Mouse (Mus musculus) adrenal gland, adult 8-10 months (tissue): ENCODE data around the gene Slc8a2. TPM values are rescaled to one million over a fixed set of nuclear protein-coding genes. Genes with fewer than 3 reads are reported as not detected.

ENCODE experiments used
- DNase-seq: peaks from one replicate; pipeline ENCODE4 v3.0.0; 2022
- total RNA-seq, 4 experiments: library from RNA; stranded (reverse); gene quantifications; 2 replicates each; pipeline ENCODE4 v1.2.4; 2022

Slc8a2 gene
- total RNA-seq, 4 experiments from 2014 or later = 2.8 to 5.5 (median 4.1) TPM

DNA sequence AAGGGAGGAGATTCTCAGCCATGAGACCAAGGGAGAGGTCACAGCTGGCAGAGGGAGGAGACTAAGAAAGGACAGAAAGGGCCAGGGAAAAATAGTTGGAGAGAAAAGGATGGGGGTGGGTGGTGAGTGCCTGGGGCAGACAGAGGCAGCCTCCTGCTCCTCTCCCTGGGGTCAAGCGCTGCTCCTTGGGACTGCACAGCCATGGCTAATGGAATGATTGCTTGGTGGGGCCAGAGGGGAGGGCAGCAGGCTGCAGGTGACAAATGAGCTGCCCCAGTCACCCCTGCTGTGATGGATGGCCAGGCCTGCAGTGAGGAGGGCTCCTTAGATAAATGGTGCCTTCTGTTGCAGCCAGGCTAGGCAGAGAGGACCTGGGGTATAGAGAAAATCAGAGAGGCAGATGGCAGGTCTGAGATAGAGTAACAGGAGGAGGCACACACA, 42.5 kb downstream of the Slc8a2 start:
- DNase-seq = no peak

DNA sequence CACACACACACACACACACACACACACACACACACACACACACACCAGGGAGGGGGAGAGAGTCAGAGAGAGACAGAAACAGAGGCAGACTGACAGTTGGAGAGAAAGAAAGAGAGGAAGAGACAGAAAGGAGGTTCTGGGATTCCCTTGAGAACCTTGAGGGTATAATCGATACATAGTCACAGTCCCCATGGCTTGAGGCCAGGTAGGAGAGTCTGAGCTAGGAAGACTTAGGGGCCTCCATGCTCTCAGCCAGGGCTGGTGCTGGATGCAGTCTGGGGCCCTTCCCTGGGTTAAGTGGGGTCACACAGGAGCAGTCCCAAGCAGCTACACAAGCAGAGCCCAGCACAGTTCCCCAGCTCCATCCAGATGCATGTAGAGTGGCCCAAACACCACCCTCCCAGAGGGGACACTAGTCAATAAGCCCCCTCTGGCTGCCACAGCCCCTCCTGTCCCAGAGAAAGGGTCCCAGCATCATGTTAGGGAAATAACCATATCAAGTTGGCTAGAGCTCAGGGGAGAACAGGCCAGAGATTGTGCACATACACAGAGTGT, 43.0 kb downstream of the Slc8a2 start:
- DNase-seq = no peak

- DNase-seq = no peak
Measured at GRCm38 (mm10) chr7:16173146-16173545, 43.5 kb downstream of the Slc8a2 start.

GRCm38 (mm10) chr7:16174597-16175541, 45.2 kb downstream of the Slc8a2 start, which contains the start of gene Meis3:
Gene Meis3, plus strand, starts transcription at chr7:16175090.
- peak; percentile 25 for DNase-seq

DNA sequence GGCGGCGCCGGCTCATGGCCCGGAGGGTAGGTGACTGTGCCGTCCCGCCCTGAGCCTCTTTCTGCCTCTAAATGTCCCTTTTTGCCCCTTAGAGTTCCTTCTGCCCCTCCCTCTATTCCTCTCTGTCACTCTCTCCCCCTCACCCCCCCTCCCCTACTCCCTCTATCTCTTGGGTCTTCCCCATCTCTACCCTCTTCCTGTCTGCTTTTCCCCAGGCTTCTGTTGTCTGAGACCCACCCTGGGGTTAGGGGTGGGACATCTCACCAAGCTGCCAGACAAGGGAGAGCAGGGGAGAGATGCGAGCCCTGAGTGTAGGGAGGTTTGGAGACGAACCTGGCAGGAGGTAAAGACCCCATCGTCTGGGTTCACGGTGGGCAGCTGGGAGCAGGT, 45.9 kb downstream of the Slc8a2 start:
- no peak for DNase-seq

DNA sequence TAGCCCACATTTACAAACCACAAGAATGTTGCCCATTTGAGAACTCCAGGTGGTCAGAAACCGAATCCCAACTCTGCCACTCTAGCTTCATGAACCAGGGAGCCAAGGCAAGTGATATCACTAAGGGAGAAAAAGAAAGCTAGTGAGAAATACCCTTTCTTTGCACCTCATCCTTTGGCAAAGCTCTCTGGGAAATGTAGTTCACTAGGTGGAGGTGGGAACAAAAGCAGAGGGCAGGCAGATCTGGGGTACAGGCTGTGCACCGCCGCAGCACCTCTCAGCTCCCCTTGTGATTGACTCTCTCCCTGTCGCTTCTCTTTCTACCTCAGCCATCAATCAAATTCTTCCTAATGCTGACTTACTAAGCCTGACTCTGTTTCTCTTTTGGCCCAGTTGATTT, 48.5 kb downstream of the Slc8a2 start:
- no peak for DNase-seq

DNA sequence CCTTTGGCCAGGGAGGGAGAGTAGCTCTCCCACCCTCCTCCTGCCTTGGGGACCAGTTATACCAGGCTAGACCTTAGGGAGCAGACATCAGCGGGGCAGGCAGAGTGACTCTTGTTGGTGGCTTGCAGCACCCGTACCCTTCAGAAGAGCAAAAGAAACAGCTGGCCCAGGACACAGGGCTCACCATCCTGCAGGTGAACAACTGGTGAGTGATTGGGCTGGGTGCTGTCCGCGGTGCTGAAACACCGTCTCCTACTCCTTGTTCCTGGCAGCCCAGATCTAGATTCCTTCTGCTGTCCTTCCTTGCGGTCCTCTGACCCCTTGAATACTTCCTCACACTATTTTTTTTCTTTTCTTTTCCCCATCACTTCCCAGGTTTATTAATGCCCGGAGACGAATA, 54.0 kb downstream of the Slc8a2 start:
- DNase-seq = no peak

- no peak for DNase-seq
Measured at GRCm38 (mm10) chr7:16187494-16187893, 57.9 kb downstream of the Slc8a2 start.

GRCm38 (mm10) chr7:16192315-16192714, 62.7 kb downstream of the Slc8a2 start:
- DNase-seq = peak; percentile 47

DNA sequence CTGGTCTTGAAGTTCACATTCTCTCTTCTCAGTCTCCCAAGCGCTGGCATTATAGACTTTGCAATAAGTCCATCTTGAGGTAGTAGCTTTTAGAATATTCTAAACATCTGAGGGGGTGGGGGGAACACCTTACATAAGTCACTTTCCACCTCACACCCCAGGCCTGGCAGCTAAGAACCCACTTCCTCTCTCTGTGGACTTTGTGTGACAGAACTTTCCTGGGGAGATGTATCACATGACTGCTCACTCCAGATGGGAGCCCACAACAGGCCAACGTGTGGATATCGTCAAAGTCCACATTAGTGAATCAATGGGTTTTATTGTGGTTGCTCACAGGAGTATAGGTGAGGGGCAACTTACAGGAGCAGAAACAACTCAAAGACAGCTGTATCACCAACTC, 64.1 kb downstream of the Slc8a2 start:
- DNase-seq = no peak

GRCm38 (mm10) chr7:16196616-16197015, 67.0 kb downstream of the Slc8a2 start:
- DNase-seq = no peak

DNA sequence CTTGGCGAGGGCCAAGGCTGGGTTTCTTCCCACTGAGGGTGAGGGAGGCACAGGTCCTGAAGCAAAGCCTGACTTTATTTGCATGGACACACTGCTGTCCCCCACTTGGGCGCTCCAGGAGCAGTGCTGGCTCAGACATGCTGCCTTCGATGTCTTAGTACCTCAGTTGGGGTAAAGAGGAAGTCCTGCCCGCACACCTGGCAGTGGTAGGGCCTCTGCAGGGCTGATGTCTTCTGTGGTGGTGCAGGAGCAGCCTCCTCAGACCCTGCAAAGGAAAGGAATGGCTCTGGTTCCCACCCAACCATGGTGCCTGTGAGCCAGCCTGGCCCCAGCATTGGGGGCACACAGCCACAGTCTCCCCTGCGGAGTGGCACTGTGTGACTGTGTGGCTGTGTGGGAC, 67.5 kb downstream of the Slc8a2 start:
- DNase-seq = no peak

DNA sequence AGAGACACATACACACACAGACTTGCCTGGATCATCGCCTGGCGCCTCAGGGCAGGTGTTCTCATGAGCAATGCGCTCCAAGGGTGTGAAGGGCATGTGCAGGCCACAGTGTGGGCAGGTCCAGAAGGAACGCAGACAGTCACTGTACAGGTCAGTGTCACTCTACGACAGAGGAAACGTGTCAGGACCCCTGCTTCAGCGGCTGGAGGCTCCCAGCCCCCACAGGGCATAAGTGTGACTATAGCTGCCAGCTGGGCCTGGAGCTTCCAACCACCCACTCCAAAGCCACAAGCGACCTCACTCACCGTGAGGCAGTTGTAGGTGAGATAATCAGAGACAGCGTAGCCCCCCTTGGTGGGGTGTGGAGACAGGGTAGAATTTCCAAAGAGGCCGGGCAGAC, 68.9 kb downstream of the Slc8a2 start:
- DNase-seq = no peak

- DNase-seq = no peak
Measured at GRCm38 (mm10) chr7:16201136-16201535, 71.5 kb downstream of the Slc8a2 start.

DNA sequence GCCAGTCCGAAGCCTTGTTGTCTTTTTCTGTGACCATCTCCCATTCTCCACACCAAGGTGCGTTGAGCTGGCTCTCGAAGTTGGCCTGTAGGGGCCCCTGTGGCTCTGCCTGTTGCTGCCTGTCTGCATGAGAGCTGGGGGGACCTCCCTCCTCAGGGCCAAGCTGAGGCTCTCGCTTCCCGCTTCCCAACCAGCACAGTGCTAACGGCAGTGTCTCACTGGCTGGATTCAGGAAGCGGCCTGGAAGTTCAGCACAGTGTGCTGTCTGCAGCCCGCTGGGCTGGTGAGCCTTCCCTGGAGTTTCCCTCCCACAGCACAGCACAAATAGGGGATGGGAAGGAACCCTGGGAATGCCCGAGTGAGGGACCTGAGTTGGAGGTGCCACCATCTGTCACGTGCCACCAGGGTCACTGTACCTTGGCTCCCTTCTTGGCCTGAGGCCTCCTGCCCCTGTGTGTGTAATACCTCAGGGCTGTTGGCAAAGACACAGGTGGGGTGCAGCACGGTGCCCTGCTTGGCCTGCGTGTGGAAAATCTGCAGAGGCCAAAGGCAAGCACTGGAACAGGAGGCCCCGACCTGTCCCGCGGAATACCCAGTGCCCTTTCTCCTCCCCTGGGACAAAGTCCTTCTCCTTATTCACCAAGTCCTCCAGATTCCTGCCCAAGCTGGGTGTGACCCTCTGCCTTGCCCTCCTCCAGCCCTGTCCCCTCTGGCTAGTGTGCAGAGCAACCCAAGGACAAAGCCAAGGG, 73.3 kb downstream of the Slc8a2 start:
- DNase-seq = no peak

GRCm38 (mm10) chr7:16203505-16203903, 73.9 kb downstream of the Slc8a2 start:
- DNase-seq = no peak

DNA sequence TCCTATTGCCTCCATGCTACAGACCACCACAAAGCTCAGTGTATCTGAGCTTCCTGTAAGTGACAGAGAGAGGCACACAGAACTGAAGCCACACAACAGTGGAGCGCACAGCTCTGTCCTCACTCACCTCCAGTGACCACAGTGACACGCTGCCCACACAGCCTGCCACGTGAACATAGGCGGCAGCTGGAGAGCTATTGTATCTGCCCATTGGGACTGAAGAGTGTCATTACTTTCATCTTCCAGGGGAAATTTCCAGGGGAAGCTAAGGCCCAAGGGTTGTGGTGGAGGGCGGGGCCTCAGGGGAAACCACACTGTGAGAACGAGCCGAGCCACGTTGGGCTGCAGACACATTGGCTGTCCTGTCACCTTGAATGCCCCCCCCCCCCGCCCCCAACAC, 75.2 kb downstream of the Slc8a2 start:
- no peak for DNase-seq

- no peak for DNase-seq
Measured at GRCm38 (mm10) chr7:16207076-16207475, 77.5 kb downstream of the Slc8a2 start.

DNA sequence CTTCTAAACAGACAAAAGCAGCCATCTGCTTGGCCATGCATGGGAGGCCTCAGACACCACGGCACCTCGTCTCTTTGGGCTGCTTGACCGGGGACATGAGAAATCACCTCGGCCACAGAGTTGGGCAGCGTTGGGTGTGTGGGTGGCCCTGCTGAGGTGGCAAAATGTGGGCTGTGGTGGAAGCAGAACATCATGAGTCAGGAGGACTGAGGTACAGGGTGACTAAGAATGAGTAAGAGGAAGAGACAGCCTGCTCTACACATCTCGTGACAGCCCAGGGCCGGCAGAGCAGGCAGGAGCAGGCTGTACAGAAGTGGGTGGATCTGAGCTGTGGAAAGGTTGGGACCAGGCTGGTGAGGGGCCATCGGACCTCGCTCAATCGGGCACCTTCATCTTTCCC, 77.9 kb downstream of the Slc8a2 start:
- peak; percentile 41 for DNase-seq

GRCm38 (mm10) chr7:16208781-16209665, 79.4 kb downstream of the Slc8a2 start:
- no peak for DNase-seq
